Mouse (Mus musculus): ENCODE results near the gene Ola1.

DNA sequence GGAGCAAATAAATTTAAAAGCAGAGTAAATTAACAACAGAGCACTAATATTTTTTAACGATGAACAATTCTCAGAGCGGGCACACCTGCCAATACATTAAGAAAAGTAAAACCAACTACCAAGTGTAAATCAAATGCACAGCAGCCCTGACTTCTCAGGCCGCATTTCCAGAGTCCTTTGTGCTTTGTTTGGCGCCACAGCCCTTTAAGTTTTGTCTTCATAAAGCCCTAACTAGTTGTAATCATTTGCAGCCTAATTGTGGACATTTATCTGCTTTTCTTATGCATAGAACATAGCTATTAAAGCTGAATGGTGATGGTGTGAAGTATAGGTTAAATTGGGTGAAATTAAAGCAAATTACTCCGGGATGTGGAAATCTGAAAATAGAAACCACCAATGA is 49.2 kb downstream of the Ola1 start:
- no peak for TF ChIP-seq CTCF (IDR thresholded peaks at IDR 0.05; ENCODE audit: borderline replicate concordance, extremely low read depth, insufficient read depth, insufficient read length)
- TF ChIP-seq POLR2A (IDR thresholded peaks at IDR 0.05; ENCODE audit: borderline replicate concordance, extremely low read depth, insufficient read depth, insufficient read length, poor library complexity, severe bottlenecking) = no peak

Measured in brain, embryonic 14.5 days (tissue).